Mouse (Mus musculus): ENCODE results near the gene C330021F23Rik. TPM values are rescaled to one million over a fixed set of nuclear protein-coding genes. Genes with fewer than 3 reads are reported as not detected.

C330021F23Rik gene
- total RNA-seq, 4 experiments from 2014 or later, result 0.56 TPM; not detected in 3

Other genes with a start within 250 kb of the C330021F23Rik start
- gene A430078G23Rik, start 214.6 kb upstream of the C330021F23Rik start, total RNA-seq (2022), result not detected
- 10 to 100 TPM; 38.5 to 56.8 (median 45.3) TPM for gene Arhgef18, start 175.0 kb upstream of the C330021F23Rik start, total RNA-seq (2022)
- gene Pex11g, start 100.3 kb upstream of the C330021F23Rik start, total RNA-seq (2022), result 1 to 10 TPM in 2 of 4 experiments, under 1 TPM in 2; 0.70 to 2.1 (median 1.1) TPM
- under 1 TPM in 2 of 4 experiments, not detected in 2; 0.49 to 0.52 TPM for gene Tex45, start 97.1 kb upstream of the C330021F23Rik start, total RNA-seq (2022)
- 10 to 100 TPM; 27.6 to 32.1 (median 28.0) TPM for gene Zfp358, start 74.9 kb upstream of the C330021F23Rik start, total RNA-seq (2022)
- gene Mcoln1, start 67.5 kb upstream of the C330021F23Rik start, total RNA-seq (2022), result 10 to 100 TPM; 83.5 to 97.9 (median 89.6) TPM
- 100 to 1,000 TPM in 1 of 4 experiments, 10 to 100 TPM in 3; 66.7 to 102 (median 88.9) TPM for gene Pnpla6, start 52.6 kb upstream of the C330021F23Rik start, total RNA-seq (2022)
- 10 to 100 TPM; 31.9 to 34.0 (median 32.6) TPM for gene Camsap3, start 19.3 kb downstream of the C330021F23Rik start, total RNA-seq (2022)
- 10 to 100 TPM; 39.1 to 45.9 (median 41.4) TPM for gene Xab2, start 53.3 kb downstream of the C330021F23Rik start, total RNA-seq (2022)
- 100 to 1,000 TPM in 1 of 4 experiments, 10 to 100 TPM in 3; 42.2 to 100 (median 80.9) TPM for gene Pet100, start 53.6 kb downstream of the C330021F23Rik start, total RNA-seq (2022)
- not detected for gene Pcp2, start 57.6 kb downstream of the C330021F23Rik start, total RNA-seq (2022)
- 10 to 100 TPM; 59.8 to 87.1 (median 69.4) TPM for gene Stxbp2, start 63.0 kb downstream of the C330021F23Rik start, total RNA-seq (2022)
- 1 to 10 TPM in 1 of 4 experiments, under 1 TPM in 3; 0.61 to 1.3 (median 0.75) TPM for gene Retn, start 87.8 kb downstream of the C330021F23Rik start, total RNA-seq (2022)
- under 1 TPM in 2 of 4 experiments, not detected in 2; 0.25 to 0.31 TPM for gene Mcemp1, start 97.8 kb downstream of the C330021F23Rik start, total RNA-seq (2022)
- gene Fcor, start 104.4 kb downstream of the C330021F23Rik start, total RNA-seq (2022), result 10 to 100 TPM in 3 of 4 experiments, 1 to 10 TPM in 1; 9.9 to 18.1 (median 14.7) TPM
- gene Trappc5, start 108.3 kb downstream of the C330021F23Rik start, total RNA-seq (2022), result 10 to 100 TPM; 26.3 to 31.4 (median 28.6) TPM
- not detected for gene Fcer2a, start 126.2 kb downstream of the C330021F23Rik start, total RNA-seq (2022)
- not detected for gene Clec4g, start 152.7 kb downstream of the C330021F23Rik start, total RNA-seq (2022)
- gene Cd209a, start 181.0 kb downstream of the C330021F23Rik start, total RNA-seq (2022), result 1 to 10 TPM in 1 of 4 experiments, under 1 TPM in 1, not detected in 2; 0.34 to 1.1 TPM

All from layer of hippocampus, adult 8-10 months (tissue).